Mouse (Mus musculus) hindbrain, postnatal 0 days (tissue): ENCODE measurements around the gene Gadd45gip1. TPM values are rescaled to one million over a fixed set of nuclear protein-coding genes. Genes with fewer than 3 reads are reported as not detected.

Source experiments
- ATAC-seq: fragments of 200-750 bp; cut with Nextera tagmentation; 2 replicates; pipeline ENCODE4 v1.8.0; 2017; ENCODE audit warnings: mild to moderate bottlenecking, moderate TSS enrichment, moderate library complexity
- DNase-seq: peaks from one replicate; pipeline ENCODE4 v3.0.0-alpha.2; 2015; ENCODE audit warnings: low spot score
- H3K27ac ChIP-seq: fragments of 300-500 bp; sonication (generic); 2 replicates; pipeline ENCODE4 v1.5.1; 2014; ENCODE audit warnings: mild to moderate bottlenecking
- H3K27me3 ChIP-seq: fragments of 300-500 bp; sonication (generic); 2 replicates; pipeline ENCODE4 v1.6.1; 2014; ENCODE audit warnings: low read length, mixed read lengths; ENCODE audit not compliant: insufficient read depth
- H3K36me3 ChIP-seq: fragments of 300-500 bp; sonication (generic); 2 replicates; pipeline ENCODE4 v1.6.1; 2014; ENCODE audit warnings: low read length, mixed read lengths; ENCODE audit not compliant: insufficient read depth
- H3K4me1 ChIP-seq: fragments of 300-500 bp; sonication (generic); 2 replicates; pipeline ENCODE4 v1.6.1; 2014; ENCODE audit warnings: antibody characterized with exemption, low read length, mixed read lengths; ENCODE audit not compliant: insufficient read depth
- H3K4me2 ChIP-seq: fragments of 300-500 bp; sonication (generic); 2 replicates; pipeline ENCODE4 v1.6.1; 2014; ENCODE audit warnings: low read depth, mild to moderate bottlenecking, low read length, moderate library complexity, mixed read lengths
- H3K4me3 ChIP-seq: fragments of 300-500 bp; sonication (generic); 2 replicates; pipeline ENCODE4 v1.5.1; 2014; ENCODE audit warnings: low read length
- H3K9ac ChIP-seq: fragments of 300-500 bp; sonication (generic); replicated peaks from 2 replicates; pipeline ENCODE4 v1.6.1; 2014; ENCODE audit warnings: mild to moderate bottlenecking, low read length, moderate library complexity, mixed read lengths
- H3K9me3 ChIP-seq: fragments of 300-500 bp; sonication (generic); 2 replicates; pipeline ENCODE4 v1.6.1; 2016; ENCODE audit warnings: low read length, mixed read lengths
- CTCF ChIP-seq: IDR thresholded peaks from 2 replicates; pipeline ENCODE4 v1.5.1; 2016; ENCODE audit warnings: antibody characterized with exemption, control low read depth, low read depth
- WGBS: fragments of 180-500 bp; shearing (Covaris S2); extraction: QIAGEN DNeasy Blood & Tissue Kit; methylation state at CpG from one replicate; pipeline ENCODE4 v1.1.7; 2014; 5-methylcytosine and 5-hydroxymethylcytosine counted together
- polyA plus RNA-seq: library from polyadenylated mRNA; unstranded; fragments of >200 nt; fragmentation: Nextera tagmentation; extraction: Ambion mirVana; gene quantifications from 2 replicates; pipeline ENCODE4 v1.2.1, GENCODE M21; 2015
- total RNA-seq: library from RNA; depleted of rRNA; stranded (reverse); fragments of >200 nt; gene quantifications from 2 replicates; pipeline ENCODE4 v1.2.3, GENCODE M21; 2014

Gene Gadd45gip1
- total and polyA plus RNA-seq, 2 experiments from 2014 or later, result 34.1 to 43.4 TPM

GRCm38 (mm10) chr8:84837912-84838470 lies 6.7 kb downstream of the Gadd45gip1 start:
- no peak for TF ChIP-seq CTCF
- H3K4me3 ChIP-seq, result no peak overlapping the region
- H3K9me3 ChIP-seq, result no peaks in the 10 kb centered on the region
- WGBS, result 79% methylated on average over 15 of the region's 15 CpGs
- no peak overlapping the region for H3K9ac ChIP-seq
- no peak overlapping the region for H3K27ac ChIP-seq
- no peak overlapping the region for H3K4me2 ChIP-seq
- peaks cover 14% of the 10 kb centered on the region; the same call in 1 of the 2 replicates for H3K4me1 ChIP-seq
- no peak for ATAC-seq
- H3K36me3 ChIP-seq, result peaks cover 49% of the 10 kb centered on the region
- no peak for DNase-seq
- H3K27me3 ChIP-seq, result no peaks in the 10 kb centered on the region

- 83% methylated on average over 5 of the region's 5 CpGs for WGBS
- Histone ChIP-seq H3K4me1 (peaks cover 10% of the 10 kb centered on the region; the same call in 1 of the 2 replicates), H3K9me3 (no peaks in the 10 kb centered on the region), H3K27me3 (no peaks in the 10 kb centered on the region), H3K36me3 (peaks cover 54% of the 10 kb centered on the region), H3K4me3 (no peak overlapping the region), H3K4me2 (no peak overlapping the region), H3K9ac (no peak overlapping the region), H3K27ac (no peak overlapping the region)
- ATAC-seq, result no peak
- DNase-seq, result no peak
- TF ChIP-seq CTCF, result no peak
These were observed 7.2 kb downstream of the Gadd45gip1 start for GRCm38 (mm10) chr8:84838513-84838912.

DNA sequence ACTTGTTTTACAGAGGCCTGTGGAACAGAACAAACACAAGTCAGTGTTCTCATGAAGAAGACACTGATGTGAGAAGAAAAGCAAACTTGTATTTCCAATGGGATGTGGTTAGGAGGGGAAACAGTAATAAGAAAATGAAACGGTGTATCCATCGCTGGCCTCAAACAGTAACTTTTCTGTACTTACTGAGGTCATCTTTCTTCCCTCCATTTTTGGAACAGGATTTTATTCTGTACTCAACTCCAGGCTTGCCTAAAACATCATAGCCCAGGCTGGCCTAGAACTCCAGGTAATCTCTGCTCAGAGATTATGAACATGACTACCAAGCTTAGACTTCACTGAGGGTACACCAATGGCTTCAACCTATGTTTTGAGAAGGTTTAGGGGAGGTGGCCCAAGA lies 8.1 kb downstream of the Gadd45gip1 start:
- no peaks in the 10 kb centered on the region for H3K27me3 ChIP-seq
- peaks cover 4% of the 10 kb centered on the region; the same call in 1 of the 2 replicates for H3K4me1 ChIP-seq
- TF ChIP-seq CTCF, result no peak
- no peaks in the 10 kb centered on the region for H3K9me3 ChIP-seq
- ATAC-seq (no peak), DNase-seq (no peak)
- peak overlapping the region; percentile 81 for H3K4me3 ChIP-seq
- peak overlapping the region; percentile 84 for H3K4me2 ChIP-seq
- H3K27ac ChIP-seq, result peak overlapping the region; percentile 94; the same call in 1 of the 2 replicates
- H3K9ac ChIP-seq, result peak overlapping the region; percentile 85; the same call in 1 of the 2 replicates
- peaks cover 60% of the 10 kb centered on the region for H3K36me3 ChIP-seq
- WGBS, result 93% methylated on average over 2 of the region's 2 CpGs

DNA sequence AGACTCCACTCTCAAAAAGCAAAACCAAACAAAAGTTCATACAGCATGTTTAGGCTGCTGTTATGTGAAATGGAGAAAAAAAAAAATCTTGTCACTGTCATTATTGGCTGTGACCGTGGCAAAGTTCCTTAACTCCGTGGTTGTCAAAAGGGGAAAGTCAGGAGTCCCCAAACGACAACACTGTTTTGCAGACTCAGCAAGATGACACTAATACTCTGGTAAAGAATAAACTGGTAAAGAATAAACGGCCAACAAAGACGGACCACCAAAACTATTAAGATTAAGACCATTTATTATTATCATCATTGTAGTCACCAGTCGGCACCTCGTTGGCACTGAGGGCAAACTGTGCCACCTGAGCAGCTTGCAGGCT lies 8.5 kb downstream of the Gadd45gip1 start:
- TF ChIP-seq CTCF, result no peak
- peaks cover 7% of the 10 kb centered on the region for H3K4me1 ChIP-seq
- no peak for ATAC-seq
- no peaks in the 10 kb centered on the region for H3K9me3 ChIP-seq
- H3K9ac ChIP-seq, result peak overlapping the region; percentile 85
- WGBS, result 4% methylated on average over 7 of the region's 7 CpGs
- peaks cover 60% of the 10 kb centered on the region for H3K36me3 ChIP-seq
- no peak for DNase-seq
- peak overlapping the region; percentile 94 for H3K27ac ChIP-seq
- no peaks in the 10 kb centered on the region for H3K27me3 ChIP-seq
- H3K4me3 ChIP-seq, result peak overlapping the region; percentile 81
- H3K4me2 ChIP-seq, result peak overlapping the region; percentile 84

DNA sequence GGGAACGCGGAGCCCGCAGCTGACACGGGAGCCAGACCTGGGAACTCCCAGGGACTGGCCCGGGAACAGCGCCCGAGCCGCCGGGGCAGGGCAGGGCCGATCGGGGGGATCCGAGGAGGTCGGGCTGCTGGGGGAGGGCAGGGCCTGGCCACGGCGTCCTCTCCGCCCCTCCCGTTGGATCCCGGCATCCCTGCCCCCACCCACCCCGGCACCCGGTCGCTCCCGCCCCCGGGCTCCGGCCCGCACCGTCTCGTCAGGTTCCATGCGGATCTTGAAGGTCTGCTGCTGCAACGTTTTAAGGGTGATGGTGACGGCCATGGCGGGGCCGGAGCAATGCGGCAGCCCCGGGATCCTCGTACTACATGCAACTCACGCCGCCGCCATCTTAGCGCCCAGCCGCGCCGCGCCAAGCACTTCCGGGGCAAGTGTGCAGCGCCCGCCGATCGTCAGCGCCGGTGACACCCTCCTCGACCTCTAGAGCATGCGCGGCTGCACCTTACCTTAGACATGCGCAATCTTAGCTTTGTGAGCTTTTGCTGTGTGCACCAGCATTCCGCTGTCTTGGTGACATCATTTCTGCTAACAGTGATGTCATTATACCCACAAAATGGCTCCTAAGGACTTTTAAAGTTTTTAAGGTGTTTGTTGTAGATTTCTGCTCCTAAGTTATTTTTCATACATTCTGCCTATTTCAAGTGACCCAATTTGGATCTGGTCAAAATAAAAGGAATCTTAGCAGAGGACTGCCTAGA lies 9.1 kb downstream of the Gadd45gip1 start, which contains the start of gene Rad23a:
Gene Rad23a (minus strand): TSS at position 418 of the 752 bp plus-strand sequence.
- peak within 1 kb of the TSS; percentile 84 for H3K4me2 ChIP-seq
- no peak for TF ChIP-seq CTCF
- H3K9me3 ChIP-seq, result no peaks in the 10 kb centered on the region
- ATAC-seq (peak; percentile 97), DNase-seq (peak; percentile 98)
- H3K4me1 ChIP-seq, result peaks cover 12% of the 10 kb centered on the region
- H3K4me3 ChIP-seq, result peak within 1 kb of the TSS; percentile 81
- peak within 1 kb of the TSS; percentile 94 for H3K27ac ChIP-seq
- WGBS, result under 1% methylated on average over 47 of the region's 55 CpGs
- peaks cover 60% of the 10 kb centered on the region for H3K36me3 ChIP-seq
- peak within 1 kb of the TSS; percentile 85 for H3K9ac ChIP-seq
- H3K27me3 ChIP-seq, result no peaks in the 10 kb centered on the region

GRCm38 (mm10) chr8:84841514-84841913 lies 10.2 kb downstream of the Gadd45gip1 start:
- Histone ChIP-seq H3K36me3 (peaks cover 60% of the 10 kb centered on the region), H3K4me1 (peaks cover 13% of the 10 kb centered on the region), H3K9me3 (no peaks in the 10 kb centered on the region), H3K4me3 (no peak overlapping the region), H3K4me2 (no peak overlapping the region), H3K27me3 (no peaks in the 10 kb centered on the region), H3K9ac (no peak overlapping the region), H3K27ac (peak overlapping the region; percentile 94; the same call in 1 of the 2 replicates)
- no peak for ATAC-seq
- no peak for TF ChIP-seq CTCF
- DNase-seq, result no peak
- WGBS, result 74% methylated on average over 1 of the region's 1 CpGs
